ENCODE assay signal across 38 mouse cellular contexts in genomic region chr1:163023075-163023474, GRCm38 (mm10). TPM values are rescaled to one million over a fixed set of nuclear protein-coding genes. Genes with fewer than 3 reads are reported as not detected.
"Had no signal": no experiment of that assay in that cellular context is flagged by ENCODE, and none has a peak within 500 bp of the region (broad histone marks: within the 10 kb centered on the region; RNA-seq: fewer than 3 reads in every experiment).

No protein-coding gene starts in this region.

- DNase-seq: forebrain, postnatal 0 days; gastrocnemius, postnatal 14 days; gastrocnemius, postnatal 36 days; heart, adult 11 months; heart, adult 2 months; heart, postnatal 14 days; heart, postnatal 36 days; kidney, adult 11 months; kidney, adult 2 months; kidney, adult 9 months; kidney, postnatal 14 days; kidney, postnatal 36 days; layer of hippocampus, adult 9-11 months; liver; liver, embryonic 13.5 days had no signal

RNA-seq across cellular contexts. Expression of gene Fmo3, which starts 38.7 kb away (rescaled TPM):
- total RNA-seq: forebrain, postnatal 0 days; gastrocnemius, adult 18-20 months; gastrocnemius, adult 8-10 months; gastrocnemius, postnatal 14 days; gastrocnemius, postnatal 36 days; heart, postnatal 36 days; hematopoietic stem cell, adult 5-6 weeks; hindbrain, postnatal 0 days; layer of hippocampus, adult 18-20 months; layer of hippocampus, adult 8-10 months; layer of hippocampus, postnatal 14 days; left cerebral cortex, adult 2 months; left cerebral cortex, postnatal 10 days; left cerebral cortex, postnatal 36 days had no signal
- polyA plus RNA-seq: forebrain, postnatal 0 days; heart, embryonic 11.5 days; heart, embryonic 13.5 days; heart, postnatal 0 days; hindbrain, embryonic 11.5 days; hindbrain, embryonic 13.5 days; hindbrain, embryonic 15.5 days; hindbrain, postnatal 0 days; intestine, embryonic 16.5 days; kidney, embryonic 15.5 days; large intestine, adult 2 months; limb, embryonic 10.5 days; limb, embryonic 12.5 days; liver, embryonic 11.5 days; liver, embryonic 13.5 days; liver, embryonic 15.5 days had no signal
